Mouse (Mus musculus) heart, postnatal 0 days (tissue): ENCODE measurements around the gene Lap3.

Experiments used
- CTCF ChIP-seq: IDR thresholded peaks from 2 replicates; pipeline ENCODE4 v1.5.1; 2016; ENCODE audit warnings: antibody characterized with exemption, control low read depth, low read depth
- EP300 ChIP-seq: IDR thresholded peaks from 2 replicates; pipeline ENCODE4 v1.6.1; 2016; ENCODE audit warnings: antibody characterized with exemption, low read depth

DNA sequence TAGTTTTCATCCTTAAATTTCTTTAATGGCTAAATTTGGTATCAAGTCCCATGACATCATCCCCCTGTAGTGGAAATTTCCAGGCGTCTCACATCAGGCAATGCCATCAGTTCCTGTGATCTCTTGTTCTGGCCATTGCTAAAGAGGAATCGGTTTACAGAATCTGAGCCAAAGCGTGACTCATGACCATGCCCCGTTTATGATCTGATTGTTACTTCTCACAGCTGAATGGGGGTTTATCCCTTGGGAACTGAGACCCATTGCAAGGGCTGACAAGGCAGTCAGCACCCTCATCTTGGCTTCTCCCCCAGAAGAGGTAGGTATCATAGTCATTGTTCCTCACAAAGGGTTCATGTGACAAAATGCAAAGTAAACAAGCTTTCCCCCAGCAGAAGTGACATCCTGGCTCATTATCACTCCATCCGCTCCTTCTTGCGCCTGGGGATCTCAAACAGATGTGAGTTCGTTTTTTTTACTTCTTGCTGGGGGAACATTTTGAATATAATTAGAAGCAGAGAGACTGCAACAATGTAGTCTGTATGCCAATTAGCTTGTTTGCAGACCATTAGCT lies 20.2 kb upstream of the Lap3 start:
- TF ChIP-seq CTCF (no peak), EP300 (no peak)
